Mouse (Mus musculus) left cerebral cortex, postnatal 10 days (tissue): ENCODE results near the gene Pgs1. TPM values are rescaled to one million over a fixed set of nuclear protein-coding genes. Genes with fewer than 3 reads are reported as not detected.

Experiments
- DNase-seq, 2 experiments: peaks; one replicate each; pipeline ENCODE4 v3.0.0; 2021 to 2022; ENCODE audit warnings: low spot score in 2 of 2, mixed read lengths in 1 of 2; ENCODE audit errors: extremely low spot score in 1 of 2
- intact Hi-C: fragments of 180-260 bp; cut with DNase I; formaldehyde crosslinking; loops from one replicate; pipeline ENCODE4 v1.15.1; 2025
- total RNA-seq, 2 experiments: library from RNA; stranded (reverse); gene quantifications; 2 replicates each; pipeline ENCODE4 v1.2.3; 2021

The Pgs1 gene
- total RNA-seq, 2 experiments from 2014 or later, result 58.6 to 62.3 TPM

DNA sequence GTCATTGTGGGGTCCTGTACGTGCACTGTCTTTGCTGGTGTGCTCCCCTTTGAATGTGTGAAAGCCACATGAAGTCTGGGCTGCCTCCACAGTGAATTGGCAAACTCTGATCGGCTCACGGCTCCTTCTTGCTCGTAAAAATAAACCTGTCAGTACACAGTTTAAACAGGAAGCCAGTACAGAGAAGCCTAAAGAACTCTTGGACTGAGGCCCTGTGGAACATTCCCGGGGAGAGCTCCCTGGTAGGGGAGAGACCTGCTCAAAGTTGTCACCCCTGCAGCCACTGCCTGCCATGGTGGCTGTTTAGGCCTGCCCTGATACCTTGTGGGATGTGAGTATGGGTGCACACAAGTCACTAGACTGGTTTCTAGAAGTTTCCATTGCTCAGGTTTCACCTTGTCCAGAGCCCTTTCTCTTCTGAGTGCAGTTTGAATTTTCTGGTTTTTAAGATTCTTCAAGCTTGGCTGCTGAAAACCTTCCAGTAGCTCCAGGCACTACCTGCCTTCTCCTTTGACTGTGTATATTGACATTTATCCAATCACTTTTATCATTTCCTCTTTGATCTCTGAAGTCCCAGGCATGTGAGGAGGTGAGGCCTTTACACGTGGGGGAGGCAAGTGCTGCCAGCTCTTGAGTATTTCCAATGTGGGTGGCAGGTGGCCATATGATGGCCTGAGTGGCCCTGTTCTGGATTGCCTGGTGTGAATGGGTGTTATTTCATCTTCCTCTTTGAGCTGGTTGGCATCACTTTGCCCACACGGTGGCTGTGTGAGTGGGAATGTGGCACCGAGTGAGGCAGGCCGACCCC lies 8.4 kb downstream of the Pgs1 start:
- no peak for DNase-seq
- intact Hi-C loops, result no loop called here

DNA sequence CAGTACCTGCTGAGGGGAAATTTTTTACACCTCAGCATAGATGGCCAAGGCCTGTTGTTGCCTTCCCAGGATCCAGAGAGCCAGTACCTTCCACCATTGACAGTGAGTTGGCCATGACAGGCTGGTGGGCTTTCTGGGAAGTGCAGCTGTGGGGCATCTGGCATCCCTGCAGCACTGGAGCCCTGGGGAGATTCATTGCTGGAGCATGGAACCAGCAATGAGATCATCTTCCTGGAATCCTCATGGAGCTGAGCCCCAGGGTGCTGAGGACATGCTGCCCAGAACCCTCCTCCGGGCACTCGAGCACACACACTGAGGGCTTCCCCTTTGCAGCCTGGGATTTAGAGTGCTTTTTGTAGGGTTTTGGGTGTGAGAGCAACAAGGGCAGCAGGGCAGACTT lies 9.2 kb downstream of the Pgs1 start:
- intact Hi-C loops, result no loop called here
- DNase-seq, result no peak

DNA sequence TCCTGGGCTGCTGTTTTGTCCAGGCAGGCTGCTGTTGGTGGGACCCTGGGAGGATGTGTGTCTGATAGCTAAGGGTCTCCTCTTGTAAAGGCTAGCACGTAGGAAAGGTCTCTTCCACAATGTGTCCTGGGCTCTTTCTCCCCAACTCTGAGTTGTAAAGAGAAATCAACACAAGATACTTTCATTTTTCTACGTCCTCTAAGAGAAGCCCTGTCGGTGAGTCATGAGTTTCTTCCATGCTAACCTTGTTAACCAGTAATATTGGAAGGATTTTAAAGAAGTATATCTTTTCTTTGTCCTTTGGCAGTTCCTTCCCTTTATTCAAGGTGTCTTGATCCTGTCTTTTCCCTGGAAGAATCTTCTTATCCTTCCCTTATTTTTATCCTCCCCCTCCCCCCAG lies 9.6 kb downstream of the Pgs1 start:
- intact Hi-C loops, result no loop called here
- DNase-seq, result no peak

DNA sequence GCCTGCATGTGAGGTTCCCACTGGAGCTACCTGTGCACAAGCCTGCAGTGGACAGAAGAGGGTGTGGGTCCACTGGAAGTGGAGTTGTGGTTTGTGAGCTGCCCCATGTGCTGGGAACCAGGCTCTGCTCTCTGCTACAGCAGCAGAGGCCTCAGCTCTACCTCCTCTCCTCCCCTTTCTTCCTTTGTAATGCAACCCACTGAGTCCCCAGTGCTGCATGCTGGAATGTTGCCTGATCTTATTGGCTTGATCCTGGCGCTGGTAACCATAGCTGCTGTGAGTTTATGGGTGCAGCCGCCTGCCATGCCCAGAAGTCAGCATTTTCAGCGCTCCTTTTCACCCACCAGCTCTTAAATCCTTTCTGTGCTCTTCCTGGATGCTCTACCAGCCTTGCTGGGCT lies 10.0 kb downstream of the Pgs1 start:
- intact Hi-C loops, result no loop called here

DNA sequence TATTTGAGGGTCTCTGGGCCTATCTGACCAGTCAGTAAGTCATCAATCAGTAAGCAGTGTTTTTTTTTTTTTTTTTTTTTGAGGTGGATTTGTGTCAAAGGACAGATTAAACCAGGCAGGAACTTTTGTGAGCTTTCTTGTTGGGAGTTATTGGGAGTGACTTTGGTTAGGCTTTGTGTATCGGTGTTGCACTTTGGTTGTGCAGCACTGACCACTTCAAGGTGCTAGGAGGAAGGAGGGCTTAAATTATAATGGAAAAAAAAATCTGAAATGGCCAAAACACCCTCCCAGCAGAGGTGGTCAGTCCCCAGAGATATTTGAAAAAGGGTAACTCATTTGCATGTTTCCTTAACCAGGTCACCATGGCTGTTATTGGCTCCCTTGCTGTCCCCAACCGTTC lies 11.0 kb downstream of the Pgs1 start:
- DNase-seq, result no peak
- intact Hi-C loops, result no loop called here

More for the DNA sequence above, 10.0 kb downstream of the Pgs1 start:
- DNase-seq, result no peak

DNA sequence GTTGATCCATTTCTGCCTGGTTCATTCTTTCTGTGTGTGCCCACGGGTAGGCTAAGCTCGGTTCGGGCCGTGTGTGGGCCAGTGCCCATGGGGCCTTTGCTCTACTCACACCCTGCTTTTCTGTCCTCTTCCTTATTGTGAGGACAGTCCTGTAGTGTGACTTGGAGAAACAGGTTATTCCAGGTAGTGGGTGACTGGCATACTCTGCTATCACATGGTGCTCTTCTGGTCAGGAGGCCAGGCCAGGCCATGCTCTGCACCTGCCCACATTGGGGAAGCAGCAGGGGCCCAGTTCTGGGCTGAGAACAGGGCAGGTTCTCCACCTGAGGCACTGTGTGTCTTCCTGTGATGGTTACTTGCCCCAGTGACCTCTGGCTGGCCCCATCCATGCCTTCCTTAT lies 12.3 kb downstream of the Pgs1 start:
- DNase-seq, result no peak
- intact Hi-C loops, result no loop called here

DNA sequence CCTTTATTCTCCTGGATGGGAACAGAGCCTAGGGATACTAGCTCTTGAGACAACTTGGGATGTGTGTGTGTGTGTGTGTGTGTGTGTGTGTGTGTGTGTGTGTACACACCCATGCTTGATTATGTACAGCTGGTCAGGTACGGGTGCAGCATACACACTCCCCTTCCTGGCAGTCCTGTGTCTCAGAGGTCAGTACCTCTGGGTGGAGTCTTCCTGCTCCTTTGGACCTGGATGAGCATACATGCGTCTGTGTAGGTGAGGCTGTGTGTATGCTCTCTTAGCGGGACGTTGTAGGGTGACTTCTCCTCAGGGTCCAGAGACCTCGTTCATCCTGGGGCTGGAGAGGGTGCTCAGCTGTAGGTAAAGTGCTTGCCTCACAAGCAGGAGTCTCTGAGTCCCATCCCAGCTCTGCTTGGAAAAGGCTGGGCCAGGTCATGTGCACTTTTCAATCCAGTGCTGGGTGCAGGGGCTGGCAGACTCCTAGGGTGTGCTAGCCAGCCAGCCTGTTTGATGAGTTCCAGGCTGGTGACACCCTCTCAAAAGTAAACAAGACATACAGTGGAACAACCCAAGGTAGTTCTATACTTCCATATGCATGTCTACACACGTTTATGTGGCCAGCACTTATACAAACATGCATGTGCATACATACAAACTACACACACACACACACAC lies 13.3 kb downstream of the Pgs1 start:
- intact Hi-C loops, result no loop called here

DNA sequence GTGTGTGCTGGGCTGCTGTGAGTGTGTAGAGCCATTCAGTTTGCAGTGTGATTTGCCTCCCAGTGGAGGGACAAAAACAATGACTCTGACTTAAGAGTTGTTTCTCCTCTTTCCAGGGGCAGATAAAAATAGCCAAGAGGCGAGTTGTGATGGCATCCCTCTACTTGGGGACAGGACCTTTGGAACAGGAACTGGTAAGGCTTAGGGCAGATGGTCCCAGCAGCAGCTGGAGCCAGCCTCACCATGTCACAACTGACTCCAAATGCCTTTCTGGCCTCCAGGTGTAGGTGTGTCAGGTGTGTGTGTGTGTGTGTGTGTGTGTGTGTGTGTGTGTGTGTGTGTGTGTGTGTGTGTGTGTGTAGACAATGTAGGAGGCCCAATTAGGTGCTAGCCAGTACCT lies 14.0 kb downstream of the Pgs1 start:
- intact Hi-C loops, result no loop called here
- no peak for DNase-seq

More for the DNA sequence above, 13.3 kb downstream of the Pgs1 start:
- DNase-seq, result no peak

DNA sequence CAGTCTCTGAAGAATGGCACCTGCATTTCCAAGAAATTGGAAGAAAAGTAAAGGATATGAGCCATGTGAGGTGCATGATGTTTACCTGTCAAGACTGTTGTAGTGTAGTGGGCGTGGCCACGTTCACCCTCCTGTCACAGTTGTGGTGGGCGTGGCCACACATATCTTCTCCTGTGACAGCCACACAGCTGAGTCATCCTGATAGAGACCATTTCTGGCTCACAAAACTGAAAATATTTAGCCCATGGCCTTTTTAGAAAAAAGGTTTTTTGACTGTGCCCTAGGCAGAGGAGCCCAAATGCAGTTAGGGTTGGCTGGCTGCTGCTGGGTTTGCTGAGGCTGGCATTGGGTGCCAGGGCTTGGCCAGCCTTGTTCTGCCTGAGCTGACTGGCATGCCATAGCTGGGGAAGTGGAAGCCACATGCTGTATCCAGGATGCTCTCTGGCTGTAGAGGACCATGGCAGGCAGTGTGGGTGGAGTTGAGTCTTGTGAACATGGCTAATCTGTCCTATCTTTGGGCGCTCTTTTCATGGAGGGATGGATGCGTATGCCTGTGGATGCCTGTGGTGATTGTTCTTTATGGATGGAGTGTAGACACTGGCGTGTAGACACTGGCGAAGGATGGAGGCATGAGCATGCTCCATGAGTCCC lies 14.6 kb downstream of the Pgs1 start:
- intact Hi-C loops, result no loop called here

DNA sequence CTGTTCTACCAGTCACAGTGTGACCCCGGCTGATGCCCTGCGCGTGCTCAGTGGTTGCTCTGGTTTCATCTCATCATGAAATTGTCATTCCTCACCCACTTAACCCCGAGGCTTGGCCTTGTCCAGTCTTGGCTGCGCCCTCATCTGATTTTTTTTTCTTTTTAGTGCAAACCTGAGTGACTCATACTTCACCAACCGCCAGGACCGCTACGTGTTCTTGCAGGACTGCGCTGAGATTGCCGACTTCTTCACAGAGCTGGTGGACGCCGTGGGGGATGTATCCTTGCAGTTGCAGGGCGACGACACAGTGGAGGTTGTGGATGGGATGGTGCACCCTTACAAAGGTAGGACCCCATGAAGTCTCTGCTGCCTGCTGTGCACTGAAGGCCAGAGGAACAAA lies 17.1 kb downstream of the Pgs1 start:
- intact Hi-C loops, result no loop called here
- no peak for DNase-seq

More for the DNA sequence above, 14.6 kb downstream of the Pgs1 start:
- no peak for DNase-seq

DNA sequence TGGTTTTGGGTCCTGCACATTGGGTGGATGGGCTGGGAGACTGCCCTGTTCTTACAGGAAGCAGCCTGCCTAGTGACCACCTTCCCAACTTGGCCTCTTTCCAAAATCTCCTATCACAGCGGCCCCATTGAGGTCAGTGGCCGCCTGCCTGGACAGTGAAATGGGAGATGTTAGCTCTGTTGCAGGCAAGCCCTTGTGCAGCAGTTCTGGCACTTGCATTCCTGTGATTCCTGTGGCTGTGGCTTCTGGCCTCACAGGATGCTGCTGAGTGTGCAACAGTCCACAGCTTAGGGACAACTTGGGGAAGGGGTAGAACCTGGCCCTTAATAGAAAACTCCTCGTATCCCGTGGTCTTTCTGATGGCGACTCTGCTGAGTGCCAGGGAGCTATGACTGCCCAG lies 17.6 kb downstream of the Pgs1 start:
- no peak for DNase-seq
- intact Hi-C loops, result no loop called here

DNA sequence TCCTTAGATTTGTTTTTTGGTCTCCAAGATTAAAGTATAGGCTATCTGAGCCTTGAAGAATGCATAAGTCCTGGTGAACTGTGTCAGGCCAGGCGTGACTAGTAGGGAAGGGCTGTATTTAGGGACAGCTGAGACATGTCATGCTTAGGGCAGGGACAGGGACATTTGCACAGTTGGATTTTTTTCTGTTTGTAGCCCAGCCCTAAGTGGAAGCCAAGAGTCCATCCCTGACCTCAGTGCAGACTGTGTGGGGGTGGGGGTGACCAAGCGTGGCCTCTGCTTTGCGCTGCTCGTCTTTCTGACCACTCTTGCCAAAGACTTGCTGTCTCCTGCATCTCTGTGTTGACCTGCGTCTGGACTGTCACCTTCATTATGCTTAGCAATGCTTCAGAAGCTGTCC lies 18.1 kb downstream of the Pgs1 start:
- no peak for DNase-seq
- intact Hi-C loops, result no loop called here

DNA sequence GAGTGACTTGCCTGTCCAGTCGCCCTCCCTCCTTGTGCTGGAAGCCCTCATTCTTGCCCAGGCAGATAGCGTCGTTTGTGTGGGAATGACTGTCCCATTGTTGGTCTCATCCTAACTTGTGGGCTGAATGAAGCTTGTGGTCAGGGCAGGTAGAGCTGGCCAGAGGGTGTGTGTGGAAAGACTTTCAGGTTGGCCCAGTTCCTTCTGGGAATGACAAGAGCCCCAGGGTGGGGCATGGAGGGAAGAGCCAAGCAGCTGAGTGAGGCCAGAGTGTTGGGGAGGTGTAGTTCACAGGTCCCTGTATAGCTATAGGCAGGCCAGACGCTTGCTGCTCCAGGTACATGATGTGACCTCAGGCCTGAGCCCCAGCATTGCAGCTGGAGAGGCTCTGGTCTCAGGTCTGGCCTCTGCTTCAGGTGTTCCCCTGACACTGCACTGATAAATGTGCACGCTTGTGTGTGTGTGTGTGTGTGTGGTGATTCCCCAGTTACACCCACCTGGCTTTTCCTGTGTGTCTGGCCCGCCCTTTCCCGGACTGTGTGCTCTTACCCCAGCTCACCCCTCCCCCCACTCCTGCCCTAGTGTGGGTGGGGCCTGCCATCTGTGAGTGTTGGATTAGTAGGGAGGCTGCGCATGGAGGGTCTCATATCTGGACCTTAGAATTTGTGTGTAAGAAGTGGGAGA lies 21.5 kb downstream of the Pgs1 start:
- DNase-seq, result peak in 1 of 2 experiments; percentile 55
- intact Hi-C loops, result no loop called here

DNA sequence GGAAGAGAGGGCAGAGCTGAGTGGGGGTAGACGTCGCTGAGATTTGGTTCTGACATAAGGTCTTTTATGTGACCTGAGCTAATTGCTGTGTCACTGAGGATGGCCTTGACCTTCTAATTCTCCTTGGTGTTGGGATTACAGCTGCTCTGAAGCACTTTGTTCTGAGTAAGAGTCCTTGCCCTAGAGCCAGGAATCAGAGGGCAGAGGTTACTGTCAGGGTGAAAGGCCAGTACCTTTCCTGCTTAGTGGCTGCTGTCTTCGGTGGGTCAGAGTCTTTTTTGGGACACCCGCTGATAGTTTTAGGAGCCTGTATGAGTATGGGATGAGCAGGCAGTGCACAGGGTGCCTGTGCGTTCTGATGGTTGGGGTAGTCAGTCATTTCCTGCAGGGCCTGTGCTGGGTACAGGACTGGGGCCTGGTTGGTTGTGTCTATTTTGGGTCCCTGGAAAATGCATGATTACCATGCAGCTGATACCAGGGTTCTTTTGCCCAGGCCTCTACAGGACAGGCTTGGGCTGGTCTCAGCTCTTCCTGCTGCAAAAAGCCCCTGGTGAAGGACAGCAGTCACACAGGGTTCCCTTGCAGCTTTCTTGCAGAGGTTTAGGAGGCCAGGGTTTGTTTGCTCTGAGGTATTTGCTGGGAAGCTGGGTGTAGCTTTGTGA lies 22.2 kb downstream of the Pgs1 start:
- intact Hi-C loops, result no loop called here
- no peak for DNase-seq

DNA sequence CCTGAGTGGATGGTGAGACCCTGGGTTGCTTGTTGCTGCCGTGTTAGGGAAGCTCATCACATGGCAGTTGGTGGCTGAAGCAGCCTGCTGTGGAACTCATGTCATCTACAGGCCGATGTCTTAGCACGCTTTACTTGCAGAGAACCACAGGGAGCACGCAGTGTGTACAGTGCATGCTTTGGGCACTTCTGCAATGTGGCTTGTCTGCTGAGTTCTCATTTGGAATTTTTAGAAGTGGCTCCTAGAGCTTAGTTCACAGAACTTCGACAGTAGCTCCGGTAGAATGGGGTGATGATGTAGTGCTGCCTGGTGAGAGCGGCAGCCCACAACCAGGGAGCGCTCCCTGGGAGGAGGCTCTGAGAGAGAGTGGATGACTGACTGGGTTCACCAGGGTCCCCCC lies 22.8 kb downstream of the Pgs1 start:
- intact Hi-C loops, result no loop called here
- DNase-seq, result no peak

DNA sequence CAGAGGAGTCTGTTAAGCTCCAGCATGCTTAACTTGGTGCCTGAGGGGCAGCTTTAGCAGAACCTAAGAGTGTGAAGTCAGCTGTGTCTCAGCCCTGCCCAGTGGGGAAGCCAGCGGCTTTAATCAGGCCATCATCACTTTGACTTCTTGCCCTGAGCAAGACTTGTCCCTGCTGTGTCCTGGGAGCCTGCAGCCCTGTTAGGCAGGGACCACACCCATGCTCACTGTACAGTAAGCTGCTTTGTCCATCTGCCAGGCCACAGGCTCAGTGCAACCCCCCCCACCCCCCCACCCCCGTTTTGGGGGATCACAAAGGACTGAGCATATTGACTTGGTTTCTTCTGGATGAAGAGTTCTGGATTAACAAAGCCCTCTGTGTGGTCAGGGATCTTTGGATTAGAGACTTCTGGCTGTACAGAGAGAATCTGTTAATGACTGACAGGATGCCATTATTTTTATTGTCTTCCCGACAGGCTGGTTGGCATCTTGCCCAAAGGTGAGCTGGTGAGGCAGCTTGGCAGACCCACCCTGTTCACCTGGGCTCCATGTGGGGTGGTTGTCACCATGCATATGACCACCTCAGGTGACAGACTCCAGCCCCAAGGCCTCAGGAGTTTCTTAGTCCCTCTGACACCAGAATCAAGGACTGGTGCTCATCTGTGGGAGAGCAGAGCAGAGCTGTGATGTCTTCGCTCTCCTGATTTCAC lies 23.9 kb downstream of the Pgs1 start:
- DNase-seq, result no peak
- intact Hi-C loops, result no loop called here

DNA sequence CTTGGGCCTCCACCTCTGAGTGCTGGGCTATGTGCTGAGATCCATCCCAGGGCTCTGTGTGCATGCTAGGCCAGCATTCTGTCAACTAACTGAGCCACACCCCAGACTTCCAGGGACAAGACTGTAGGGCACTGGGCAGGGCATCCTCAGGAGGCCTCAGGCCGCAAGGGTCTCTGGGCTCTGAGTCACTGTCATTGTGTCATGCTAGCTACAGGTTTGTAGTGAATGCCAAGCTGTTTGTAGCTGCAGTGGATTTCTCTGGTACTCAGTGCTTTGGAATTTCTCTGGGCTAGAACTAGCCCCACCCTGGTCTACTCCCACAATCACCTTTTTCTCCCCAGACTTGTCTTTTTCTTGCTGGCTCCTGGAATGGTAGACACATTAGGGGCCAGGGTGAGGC lies 26.5 kb downstream of the Pgs1 start:
- intact Hi-C loops, result no loop called here
- no peak for DNase-seq

DNA sequence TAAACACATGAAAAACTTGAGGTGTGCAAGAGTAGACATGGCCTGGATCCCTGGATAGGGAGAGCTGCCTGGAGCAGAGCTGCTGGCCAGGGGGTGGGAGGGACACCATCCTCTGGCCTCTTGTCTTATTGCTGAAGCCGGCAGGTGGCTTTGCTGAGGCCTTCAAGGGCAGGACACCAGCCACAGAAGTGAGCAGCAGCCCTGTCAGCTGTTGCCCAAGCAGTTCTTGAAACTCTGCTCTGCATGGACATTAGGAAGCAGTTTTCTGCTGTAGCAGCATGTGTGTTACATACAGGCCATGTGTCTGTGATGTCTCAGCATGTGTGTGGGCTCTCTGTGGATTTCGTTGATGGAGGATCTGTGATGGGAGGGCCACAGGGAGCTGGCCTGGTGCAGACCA lies 27.2 kb downstream of the Pgs1 start:
- intact Hi-C loops, result no loop called here
- DNase-seq, result no peak
